8 mouse cellular contexts compared by ENCODE assay signal in genomic region chr4:116143891-116144717, GRCm38 (mm10). TPM values are rescaled to one million over a fixed set of nuclear protein-coding genes. Genes with fewer than 3 reads are reported as not detected.
A peak's percentile ranks its signal among the peaks of the same experiment; 100 is the strongest.
DNase-seq lines count a peak whose midpoint lies in the region; ATAC-seq lines count a peak whose summit lies in the region.

No protein-coding gene starts in this region.

- peak overlapping the region; percentile 82 for H3K27ac ChIP-seq in embryonic facial prominence, embryonic 10.5 days (replicated peaks)
- H3K27ac ChIP-seq in limb, embryonic 15.5 days = no peak overlapping the region; the same call in 1 of the 2 replicates
- no peak overlapping the region for H3K27ac ChIP-seq in midbrain, embryonic 16.5 days (ENCODE audit: low read length)

- peaks cover 20% of the 10 kb centered on the region for H3K4me1 ChIP-seq in embryonic facial prominence, embryonic 10.5 days
- H3K4me1 ChIP-seq in limb, embryonic 15.5 days = peaks cover 16% of the 10 kb centered on the region
- peaks cover 7% of the 10 kb centered on the region; the same call in 1 of the 2 replicates for H3K4me1 ChIP-seq in midbrain, embryonic 16.5 days (ENCODE audit: control insufficient read depth, insufficient read depth, low read length)

- under 1% methylated on average over 47 of the region's 47 CpGs for WGBS in embryonic facial prominence, embryonic 10.5 days
- 1% methylated on average over 46 of the region's 47 CpGs for WGBS in limb, embryonic 15.5 days
- WGBS in midbrain, embryonic 16.5 days = under 1% methylated on average over 46 of the region's 47 CpGs

- peak; percentile 35; the same call in 1 of the 2 replicates for ATAC-seq in limb, embryonic 15.5 days (ENCODE audit: insufficient number of reproducible peaks, low FRiP score, low TSS enrichment, low read depth)
- peak; percentile 69 for ATAC-seq in midbrain, embryonic 16.5 days

- DNase-seq in urinary bladder, adult 18-20 months (ENCODE audit: low spot score in 2 of 2) = peak; percentile 36 to 76
- DNase-seq in urinary bladder, postnatal 10 days (ENCODE audit: low spot score) = no peak
- DNase-seq in embryonic facial prominence, embryonic 10.5 days (ENCODE audit: low spot score) = peak; percentile 71
- peak; percentile 60 for DNase-seq in heart, adult 8-10 months (ENCODE audit: low spot score)
- peak; percentile 82 for DNase-seq in kidney, adult 18-20 months
- peak; percentile 37 to 71 for DNase-seq in spleen, postnatal 4 days (ENCODE audit: low spot score in 2 of 2)

- peak overlapping the region; percentile 83 for H3K4me3 ChIP-seq in embryonic facial prominence, embryonic 10.5 days
- H3K4me3 ChIP-seq in limb, embryonic 15.5 days = peak overlapping the region; percentile 71
- peak overlapping the region; percentile 60 for H3K4me3 ChIP-seq in midbrain, embryonic 16.5 days (ENCODE audit: low read depth, low read length)

- H3K9ac ChIP-seq in limb, embryonic 15.5 days = peak overlapping the region; percentile 79
- peak overlapping the region; percentile 73 for H3K9ac ChIP-seq in midbrain, embryonic 16.5 days (ENCODE audit: low read depth, low read length)

- H3K36me3 ChIP-seq in embryonic facial prominence, embryonic 10.5 days (replicated peaks) = no peaks in the 10 kb centered on the region
- H3K36me3 ChIP-seq in limb, embryonic 15.5 days = no peaks in the 10 kb centered on the region
- no peaks in the 10 kb centered on the region for H3K36me3 ChIP-seq in midbrain, embryonic 16.5 days (ENCODE audit: control insufficient read depth, insufficient read depth, low read length)

- peaks cover 3% of the 10 kb centered on the region; the same call in 1 of the 2 replicates for H3K9me3 ChIP-seq in embryonic facial prominence, embryonic 10.5 days
- H3K9me3 ChIP-seq in limb, embryonic 15.5 days = no peaks in the 10 kb centered on the region
- no peaks in the 10 kb centered on the region for H3K9me3 ChIP-seq in midbrain, embryonic 16.5 days (replicated peaks; ENCODE audit: control insufficient read depth, low read length, poor library complexity, severe bottlenecking)

- H3K4me2 ChIP-seq in limb, embryonic 15.5 days = peak overlapping the region; percentile 91
- peak overlapping the region; percentile 92 for H3K4me2 ChIP-seq in midbrain, embryonic 16.5 days (ENCODE audit: low read length)

- peaks cover 37% of the 10 kb centered on the region for H3K27me3 ChIP-seq in embryonic facial prominence, embryonic 10.5 days (replicated peaks; ENCODE audit: low read depth, poor library complexity, severe bottlenecking)
- no peaks in the 10 kb centered on the region for H3K27me3 ChIP-seq in limb, embryonic 15.5 days
- no peaks in the 10 kb centered on the region for H3K27me3 ChIP-seq in midbrain, embryonic 16.5 days (ENCODE audit: control insufficient read depth, insufficient read depth, low read depth, low read length)

RNA-seq across cellular contexts. Expression of gene Lurap1, which starts 7.0 kb away (rescaled TPM):
- polyA plus RNA-seq in embryonic facial prominence, embryonic 10.5 days (2016; fragmentation: Nextera tagmentation; extraction: Ambion mirVana) = 1.7 and 2.2 TPM in 2 replicates
- total RNA-seq in heart, adult 8-10 months (2022) = 1 to 10 TPM; 3.6 to 5.3 (median 4.9) TPM
- polyA plus RNA-seq in limb, embryonic 15.5 days (2015; fragmentation: Nextera tagmentation; extraction: Ambion mirVana) = 2.5 and 2.8 TPM in 2 replicates
- polyA plus RNA-seq in midbrain, embryonic 16.5 days (2015; fragmentation: Nextera tagmentation; extraction: Ambion mirVana) = 2.1 and 3.1 TPM in 2 replicates

RNA-seq across cellular contexts. Expression of gene Pomgnt1, which starts 20.5 kb away (rescaled TPM):
- 57.6 and 61.4 TPM in 2 replicates for polyA plus RNA-seq in embryonic facial prominence, embryonic 10.5 days (2016; fragmentation: Nextera tagmentation; extraction: Ambion mirVana)
- 10 to 100 TPM; 58.8 to 63.2 (median 62.0) TPM for total RNA-seq in heart, adult 8-10 months (2022)
- polyA plus RNA-seq in limb, embryonic 15.5 days (2015; fragmentation: Nextera tagmentation; extraction: Ambion mirVana) = 56.6 and 59.7 TPM in 2 replicates
- polyA plus RNA-seq in midbrain, embryonic 16.5 days (2015; fragmentation: Nextera tagmentation; extraction: Ambion mirVana) = 63.1 and 68.8 TPM in 2 replicates

RNA-seq across cellular contexts. Expression of gene Rad54l, which starts 20.6 kb away (rescaled TPM):
- 77.2 and 81.1 TPM in 2 replicates for polyA plus RNA-seq in embryonic facial prominence, embryonic 10.5 days (2016; fragmentation: Nextera tagmentation; extraction: Ambion mirVana)
- total RNA-seq in heart, adult 8-10 months (2022) = under 1 TPM; 0.06 to 0.53 (median 0.17) TPM
- 22.9 and 23.1 TPM in 2 replicates for polyA plus RNA-seq in limb, embryonic 15.5 days (2015; fragmentation: Nextera tagmentation; extraction: Ambion mirVana)
- 4.6 and 6.1 TPM in 2 replicates for polyA plus RNA-seq in midbrain, embryonic 16.5 days (2015; fragmentation: Nextera tagmentation; extraction: Ambion mirVana)

RNA-seq across cellular contexts. Expression of gene Tspan1, which starts 23.3 kb away (rescaled TPM):
- polyA plus RNA-seq in embryonic facial prominence, embryonic 10.5 days (2016; fragmentation: Nextera tagmentation; extraction: Ambion mirVana) = 0.11 and 0.24 TPM in 2 replicates
- under 1 TPM in 1 of 4 experiments, not detected in 3; 0.55 TPM for total RNA-seq in heart, adult 8-10 months (2022)
- polyA plus RNA-seq in limb, embryonic 15.5 days (2015; fragmentation: Nextera tagmentation; extraction: Ambion mirVana) = 0.12 TPM in 1 of 2 replicates, not detected in the other
- not detected in 2 replicates for polyA plus RNA-seq in midbrain, embryonic 16.5 days (2015; fragmentation: Nextera tagmentation; extraction: Ambion mirVana)

RNA-seq across cellular contexts. Expression of gene 1700042G07Rik, which starts 29.1 kb away (rescaled TPM):
- not detected in 2 replicates for polyA plus RNA-seq in embryonic facial prominence, embryonic 10.5 days (2016; fragmentation: Nextera tagmentation; extraction: Ambion mirVana)
- not detected for total RNA-seq in heart, adult 8-10 months (2022)
- not detected in 2 replicates for polyA plus RNA-seq in limb, embryonic 15.5 days (2015; fragmentation: Nextera tagmentation; extraction: Ambion mirVana)
- not detected in 2 replicates for polyA plus RNA-seq in midbrain, embryonic 16.5 days (2015; fragmentation: Nextera tagmentation; extraction: Ambion mirVana)
